Mouse (Mus musculus): ENCODE data around the gene Abat.

The Abat gene

DNA sequence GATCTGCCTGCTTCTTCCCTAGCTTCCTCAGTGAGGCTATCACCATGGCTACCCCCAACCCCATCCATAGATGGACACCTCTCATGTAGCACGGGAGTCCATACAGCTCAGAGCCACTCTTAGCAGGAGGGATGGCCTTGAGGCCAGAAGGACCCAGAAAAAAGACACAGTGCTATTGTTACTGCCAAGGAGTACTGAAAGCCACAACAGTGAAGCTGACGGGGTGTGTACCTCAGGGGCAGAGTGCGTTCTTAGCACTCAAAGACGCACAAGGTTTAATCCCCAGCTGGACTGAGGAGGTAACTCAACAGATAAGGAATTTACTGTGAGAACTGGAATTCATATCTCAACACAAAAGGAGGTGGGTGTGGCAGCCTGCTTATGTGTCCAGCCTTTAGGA is 59.8 kb downstream of the Abat start:
- DNase-seq (ENCODE audit: low read depth, low spot score), result no peak

DNA sequence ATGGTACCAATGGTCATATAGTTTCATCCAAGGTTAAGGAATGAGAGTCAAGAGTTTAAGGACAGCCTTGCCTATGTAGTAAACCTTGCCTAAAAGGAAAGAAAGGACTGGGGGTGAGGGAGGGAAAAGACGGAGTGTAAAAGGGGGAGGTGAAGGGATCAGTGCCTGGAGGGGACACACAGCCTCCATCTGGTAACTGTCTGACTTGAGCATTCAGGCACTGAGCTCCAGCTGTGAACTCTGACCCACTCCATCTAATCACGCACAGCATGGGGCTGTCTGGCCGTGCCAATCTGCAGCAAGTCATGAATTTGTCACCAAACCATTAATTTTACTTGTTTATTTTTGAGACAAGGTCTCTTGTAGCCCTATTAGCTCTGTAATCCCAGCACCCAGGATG is 60.5 kb downstream of the Abat start:
- no peak for DNase-seq (ENCODE audit: low read depth, low spot score)

DNA sequence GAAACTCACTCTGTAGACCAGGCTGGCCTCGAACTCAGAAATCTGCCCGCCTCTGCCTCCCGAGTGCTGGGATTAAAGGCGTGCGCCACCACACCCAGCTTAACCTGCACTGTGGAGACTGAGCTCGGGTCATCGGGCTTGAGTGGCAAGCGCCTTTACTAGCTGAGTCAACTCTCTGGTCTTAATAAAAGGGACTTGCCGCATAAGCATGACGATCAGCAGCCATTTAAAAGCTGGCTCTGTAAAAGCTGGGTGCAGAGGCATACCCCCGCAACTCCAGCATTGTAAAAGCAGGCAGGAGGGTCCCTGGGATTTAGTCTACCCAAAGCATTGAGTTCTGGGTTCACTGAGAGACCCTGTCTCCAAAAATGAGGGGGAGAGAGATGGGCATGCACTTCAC is 61.1 kb downstream of the Abat start:
- no peak for DNase-seq (ENCODE audit: low read depth, low spot score)

DNA sequence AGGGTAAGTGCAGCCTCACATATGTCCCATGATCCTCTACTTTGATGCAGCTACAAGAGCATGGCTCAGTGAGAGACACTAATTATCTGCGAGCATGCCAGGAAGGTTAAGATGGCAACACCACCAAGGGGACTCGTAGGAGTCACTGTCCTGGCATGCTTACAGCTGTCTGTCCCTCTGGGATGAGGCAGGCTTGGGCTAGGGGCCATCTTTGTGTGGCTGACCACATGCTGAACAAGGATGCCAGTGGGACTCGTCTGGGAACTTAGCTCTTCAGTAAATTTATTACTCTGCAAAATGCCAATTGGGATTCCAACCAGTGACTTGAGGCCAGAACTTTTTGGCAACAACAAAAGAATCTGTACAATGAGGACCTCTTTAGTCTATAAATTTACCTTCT is 62.9 kb downstream of the Abat start:
- DNase-seq (ENCODE audit: low read depth, low spot score), result no peak

DNA sequence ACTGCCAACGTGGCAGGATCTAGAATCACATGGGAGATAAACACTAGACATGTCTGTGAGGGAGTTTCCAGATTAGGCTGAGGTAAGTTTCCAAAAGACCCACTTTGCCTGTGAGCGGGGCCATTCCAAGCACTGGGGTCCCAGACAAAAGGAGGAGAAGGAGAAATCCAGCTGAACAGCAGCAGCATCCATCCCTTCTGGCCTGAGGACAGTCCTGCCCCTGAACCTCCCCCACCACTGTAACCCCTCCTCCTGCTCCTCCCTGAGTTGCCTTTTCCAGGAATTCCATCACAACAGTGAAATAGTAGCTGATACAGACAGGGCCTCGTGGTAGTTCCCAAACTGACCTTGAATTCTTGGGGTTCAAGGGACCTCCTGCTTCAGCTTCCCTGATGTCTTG is 63.7 kb downstream of the Abat start:
- no peak for DNase-seq (ENCODE audit: low read depth, low spot score)

DNA sequence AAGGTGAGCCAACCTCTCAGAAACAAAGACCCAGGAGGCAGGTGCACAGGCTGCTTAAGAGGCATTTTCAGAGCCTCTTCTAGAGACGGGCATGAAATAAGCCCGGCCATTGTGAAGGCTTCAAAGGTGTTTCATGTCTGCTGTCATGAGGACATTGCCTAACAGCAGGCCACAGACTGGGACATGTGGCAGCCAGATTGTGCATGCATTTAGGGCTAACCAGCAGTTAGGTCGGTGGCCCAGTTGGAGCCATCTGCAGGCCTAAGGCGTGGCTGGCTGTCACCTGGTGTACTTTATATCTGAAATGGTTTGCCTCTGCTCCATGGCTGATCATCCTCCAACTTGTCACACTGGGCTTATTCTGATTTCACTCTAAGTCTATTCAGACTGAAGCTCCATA is 65.1 kb downstream of the Abat start:
- DNase-seq (ENCODE audit: low read depth, low spot score), result no peak

DNA sequence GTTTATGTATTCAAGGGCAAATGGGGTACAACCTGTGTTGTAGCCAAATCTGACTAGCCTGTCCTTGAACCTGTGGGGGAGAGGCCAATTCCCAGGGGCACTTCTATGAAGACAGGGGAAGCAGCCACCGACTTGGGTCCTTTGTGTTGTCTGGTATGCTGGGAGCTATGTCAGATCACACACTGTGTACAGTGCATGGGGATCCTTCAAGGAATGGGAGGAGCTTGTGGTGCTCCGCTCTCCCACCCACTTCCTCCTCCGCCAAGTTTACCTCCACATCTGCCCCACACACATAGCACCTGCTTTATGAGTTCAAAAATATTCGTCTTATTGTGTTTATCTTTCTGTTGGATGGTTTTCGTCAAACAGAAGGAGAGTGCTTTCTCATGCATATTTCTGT is 66.3 kb downstream of the Abat start:
- no peak for DNase-seq (ENCODE audit: low read depth, low spot score)

DNA sequence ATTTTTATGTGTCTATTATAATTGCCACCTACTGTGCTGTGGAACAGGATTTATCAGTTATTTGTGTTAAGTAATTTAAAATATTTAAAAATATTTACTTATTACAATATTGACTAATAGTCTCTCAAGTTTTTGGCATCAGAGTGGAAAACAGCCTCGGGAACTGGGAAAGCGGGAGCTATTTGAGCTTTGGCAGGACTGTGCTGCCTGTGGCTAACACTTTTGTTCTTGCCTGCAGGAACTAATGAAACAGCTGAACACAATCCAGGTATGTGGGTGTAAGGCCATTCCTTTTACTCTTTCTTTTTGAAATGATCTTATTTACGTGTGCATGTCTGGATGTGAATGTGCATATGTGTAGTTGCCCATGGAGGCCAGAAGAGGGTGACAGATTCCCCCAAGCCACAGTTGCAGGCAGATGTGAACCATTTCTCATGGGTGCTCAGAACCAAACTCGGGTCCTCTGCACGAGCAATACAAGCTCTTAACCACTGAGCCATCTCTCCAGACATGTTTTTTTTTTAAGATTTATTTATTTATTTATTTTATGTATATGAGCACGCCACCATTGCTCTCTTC is 68.5 kb downstream of the Abat start:
- DNase-seq (ENCODE audit: low read depth, low spot score), result no peak

DNA sequence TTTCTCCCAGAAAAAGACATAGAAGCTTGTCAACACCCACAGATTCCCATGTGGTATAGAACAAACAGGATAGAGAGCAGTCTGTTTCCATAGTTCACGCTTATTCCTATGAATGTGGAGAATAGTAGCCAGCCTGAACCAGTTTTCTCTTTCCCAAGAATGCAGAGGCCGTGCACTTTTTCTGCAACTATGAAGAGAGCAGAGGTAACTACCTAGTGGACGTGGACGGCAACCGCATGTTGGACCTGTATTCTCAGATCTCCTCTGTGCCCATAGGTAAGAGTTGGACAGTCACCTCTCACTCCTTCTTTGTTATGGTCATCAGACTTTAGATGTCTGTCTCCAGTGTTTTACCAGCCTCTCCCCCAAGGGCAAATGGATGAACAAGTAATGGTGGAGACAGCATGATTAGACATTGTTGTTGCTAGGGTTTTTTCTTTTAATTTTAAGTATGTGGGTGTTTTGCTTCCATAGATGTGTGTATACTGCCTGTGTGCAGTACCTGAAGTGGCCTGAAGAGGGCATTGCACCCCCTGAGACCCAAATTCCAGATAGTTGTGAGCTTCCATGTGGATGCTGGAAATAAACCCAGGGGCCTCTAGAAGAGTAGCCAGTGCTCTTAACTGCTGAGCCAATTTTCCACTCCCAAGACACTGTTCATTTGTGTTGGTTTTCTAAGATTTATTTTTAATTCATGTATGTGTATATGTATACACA is 69.5 kb downstream of the Abat start:
- peak; percentile 8 for DNase-seq (ENCODE audit: low read depth, low spot score)

DNA sequence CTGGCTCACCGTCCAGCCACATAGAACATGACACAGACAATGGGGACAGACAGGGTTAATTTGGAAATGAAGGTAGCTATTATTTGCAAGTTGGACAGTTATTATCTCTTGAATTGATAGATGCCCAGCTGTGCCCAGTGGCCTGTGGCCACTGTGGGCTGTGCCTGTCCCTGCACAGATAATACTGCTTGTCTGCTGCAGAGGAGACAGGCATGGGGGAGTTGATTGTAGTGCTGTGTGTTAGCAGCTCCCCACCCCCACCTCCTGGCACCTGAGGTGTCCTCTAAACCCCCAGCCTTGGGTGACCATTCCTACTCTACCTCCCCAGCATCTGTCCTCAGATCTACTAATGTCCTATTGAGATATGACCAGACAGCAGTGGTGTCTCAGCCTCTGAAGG is 71.0 kb downstream of the Abat start:
- DNase-seq (ENCODE audit: low read depth, low spot score), result no peak

DNA sequence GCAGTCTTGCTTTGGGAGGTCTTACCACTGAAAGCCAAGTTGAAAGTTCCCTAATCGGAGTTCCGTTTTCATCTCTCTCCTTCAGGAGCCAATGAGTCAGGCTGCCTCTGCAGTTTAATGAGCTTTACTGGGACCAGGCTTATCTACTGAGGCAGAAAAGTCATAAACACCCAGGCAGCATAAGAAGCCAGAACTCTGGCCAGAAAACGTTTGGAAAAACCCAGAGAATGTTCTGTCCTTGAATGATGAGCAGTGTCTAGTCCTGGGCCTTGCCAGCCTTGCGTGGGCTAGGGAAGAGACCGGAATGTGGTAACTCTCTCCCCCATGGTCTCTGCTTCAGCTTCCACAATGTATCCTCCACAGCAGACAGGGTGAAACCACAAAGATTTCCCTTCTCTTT is 71.8 kb downstream of the Abat start:
- no peak for DNase-seq (ENCODE audit: low read depth, low spot score)

DNA sequence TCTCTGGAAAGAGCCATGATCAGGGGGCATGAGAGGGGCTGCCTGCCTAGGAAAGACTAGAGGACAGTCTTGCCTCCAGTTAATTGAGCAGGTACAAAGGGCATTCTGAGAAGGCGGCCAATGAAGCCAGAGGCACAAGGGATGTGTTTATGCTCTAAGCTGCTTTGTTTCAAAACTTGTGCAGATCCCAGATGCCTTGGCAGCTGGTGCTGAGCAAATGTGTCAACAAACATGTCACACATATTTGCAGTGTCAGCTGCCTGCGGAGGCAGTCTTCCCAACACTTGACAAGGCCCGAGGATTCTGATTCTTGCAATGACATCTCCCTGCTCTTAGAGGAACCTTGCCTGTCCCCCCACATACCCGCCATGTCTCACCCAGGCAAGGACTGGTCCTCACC is 82.2 kb downstream of the Abat start:
- DNase-seq (ENCODE audit: low read depth, low spot score), result no peak

DNA sequence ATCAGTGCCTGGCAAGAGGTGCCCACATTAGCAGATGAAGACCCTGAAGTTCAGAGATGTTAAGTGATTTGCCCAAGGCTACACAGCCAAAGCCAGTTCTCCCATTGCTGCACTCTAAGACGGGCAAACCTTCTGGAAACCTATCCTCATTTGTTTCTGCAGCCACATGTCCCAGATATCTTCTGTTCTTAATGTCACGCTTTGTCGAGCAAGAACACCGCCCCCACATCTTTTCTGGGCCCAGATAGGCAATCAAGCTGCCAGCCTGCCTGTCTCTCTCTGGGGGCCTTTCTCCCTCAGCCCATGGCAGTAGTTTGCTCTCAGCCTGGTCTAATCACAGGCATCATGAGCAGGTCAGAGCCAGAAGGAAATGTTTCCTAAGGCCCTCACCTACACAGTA is 83.1 kb downstream of the Abat start:
- no peak for DNase-seq (ENCODE audit: low read depth, low spot score)

DNA sequence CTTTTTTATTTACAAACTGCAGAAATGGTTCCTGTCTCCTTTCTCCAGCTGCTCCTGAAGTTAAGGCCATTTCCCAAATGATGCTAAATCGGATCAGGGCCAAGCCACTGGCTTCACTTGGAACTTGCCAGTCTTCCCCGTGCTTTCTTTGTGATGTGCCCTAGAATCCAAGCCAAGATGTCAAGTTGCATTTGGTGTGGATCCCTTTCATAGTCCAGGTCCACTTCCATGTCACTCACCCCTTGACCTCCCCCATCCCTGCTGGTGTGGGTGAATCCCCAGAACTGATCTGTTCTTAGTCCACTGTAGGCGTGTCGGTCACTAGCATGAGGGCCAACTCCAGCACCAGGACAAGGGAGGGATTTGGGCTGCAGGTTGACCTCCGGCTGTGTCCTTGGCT is 84.3 kb downstream of the Abat start:
- no peak for DNase-seq (ENCODE audit: low read depth, low spot score)

DNA sequence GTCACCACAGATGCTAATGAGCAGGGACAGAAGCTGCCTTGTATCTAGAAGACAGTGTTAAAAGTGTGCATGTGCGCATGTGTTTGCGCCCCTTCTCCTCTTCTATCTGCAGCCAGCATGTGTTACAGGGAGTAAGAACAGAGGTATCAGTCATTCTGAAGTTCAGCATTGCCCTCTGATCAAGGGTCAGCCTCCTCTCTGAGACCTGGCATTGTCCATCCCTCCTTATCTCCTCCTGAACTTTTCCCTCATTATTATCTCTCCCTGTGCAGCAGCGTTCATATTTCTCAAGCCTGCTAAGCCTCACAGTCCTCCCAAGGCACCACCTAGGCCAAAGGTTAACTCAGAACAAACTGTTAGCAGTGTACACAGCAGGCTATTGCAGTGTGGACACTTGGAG is 90.6 kb downstream of the Abat start:
- DNase-seq (ENCODE audit: low read depth, low spot score), result no peak

DNA sequence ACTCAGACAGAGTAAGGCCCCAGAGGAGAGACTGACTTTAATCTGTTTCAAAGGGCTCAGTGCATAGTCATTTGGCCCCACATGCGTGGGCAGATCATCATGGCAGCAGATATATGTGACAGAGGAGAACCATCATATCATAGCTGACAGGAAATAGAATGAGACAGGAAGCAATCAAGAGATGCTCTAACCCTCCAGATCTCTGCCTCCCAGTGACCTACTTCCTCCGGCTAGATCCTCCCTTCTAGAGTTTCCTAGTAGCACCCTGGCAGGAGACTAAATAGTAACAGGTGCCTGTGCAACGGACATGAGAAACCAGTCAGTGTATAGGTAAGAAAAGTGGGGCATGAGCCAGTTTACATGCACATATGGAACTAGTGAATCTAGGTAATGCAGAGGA is 97.2 kb downstream of the Abat start:
- peak; percentile 38 for DNase-seq (ENCODE audit: low read depth, low spot score)

DNA sequence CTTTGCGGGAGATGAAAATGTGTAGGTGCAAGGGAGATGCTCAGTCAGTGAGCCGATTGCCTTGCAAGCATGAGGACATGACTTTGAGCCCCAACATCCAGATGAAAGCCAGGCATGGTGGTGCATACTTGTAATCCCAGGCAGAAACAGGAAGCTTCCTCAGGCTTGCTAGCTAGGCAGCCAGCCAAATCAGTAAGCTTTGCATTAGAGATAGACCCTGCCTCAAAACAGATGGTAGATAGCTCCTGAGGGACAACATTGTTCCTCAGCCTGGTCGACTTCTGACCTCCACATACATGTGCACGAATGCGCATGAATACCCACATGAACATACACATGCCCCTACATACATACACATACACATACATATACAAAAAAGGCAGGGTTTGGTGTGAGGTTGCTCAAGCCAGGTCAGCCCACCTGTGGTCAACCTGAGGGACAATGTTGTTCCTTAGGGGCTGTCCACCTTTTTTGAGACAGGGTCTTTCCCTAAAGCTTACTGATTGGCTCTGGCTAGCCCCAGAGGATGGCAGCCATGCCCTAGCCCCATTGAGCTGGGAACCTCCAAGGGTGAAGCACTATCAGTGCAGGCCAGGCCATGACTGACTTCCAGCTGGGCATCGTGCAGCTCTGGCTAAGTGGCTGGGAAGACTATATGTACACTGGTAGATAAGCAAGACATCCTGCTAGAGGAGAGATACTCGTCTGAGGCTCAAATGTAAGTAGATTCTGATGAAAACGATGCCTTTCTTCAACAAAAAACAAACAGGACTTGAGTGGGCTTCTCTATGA is 99.2 kb downstream of the Abat start:
- DNase-seq (ENCODE audit: low read depth, low spot score), result no peak

DNA sequence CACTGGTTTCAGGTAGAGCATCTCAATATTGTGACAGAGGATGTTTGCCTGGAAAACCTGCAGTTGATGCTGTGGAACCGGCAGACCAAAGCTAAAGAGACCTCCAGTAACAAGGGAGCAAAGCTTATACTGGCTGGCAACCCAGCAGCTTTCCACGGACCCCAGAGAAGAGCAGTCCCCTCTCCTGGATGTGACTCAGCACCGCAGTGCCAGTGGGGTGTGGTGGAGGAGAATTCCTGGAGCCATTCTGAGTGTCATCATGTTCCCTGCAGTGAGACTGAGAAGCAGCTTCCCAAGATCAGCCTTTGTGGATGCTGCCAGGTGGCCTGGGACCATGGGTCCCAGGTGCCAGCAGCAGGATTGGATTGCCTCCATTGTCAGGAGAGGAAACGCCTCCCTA is 99.8 kb downstream of the Abat start:
- no peak for DNase-seq (ENCODE audit: low read depth, low spot score)

DNA sequence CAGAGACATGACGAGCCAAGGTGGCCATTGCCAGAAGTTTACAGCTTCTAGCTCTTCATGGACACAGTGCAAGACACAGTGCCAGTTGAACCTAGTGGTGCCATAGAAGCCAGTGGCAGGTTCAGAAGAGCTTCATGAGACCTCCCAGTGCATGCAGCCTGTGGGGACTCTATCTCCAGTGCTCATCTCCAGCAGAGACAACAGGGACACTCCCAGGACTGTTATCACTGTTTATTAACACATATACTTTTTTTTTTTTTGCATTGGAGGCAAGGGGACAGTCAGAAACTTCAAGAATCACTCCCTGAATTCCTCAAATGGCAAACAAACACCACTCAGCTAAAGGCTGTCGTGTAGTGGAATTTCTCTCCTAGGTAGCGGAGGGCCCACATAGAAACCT is 100.2 kb downstream of the Abat start:
- DNase-seq (ENCODE audit: low read depth, low spot score), result no peak

DNA sequence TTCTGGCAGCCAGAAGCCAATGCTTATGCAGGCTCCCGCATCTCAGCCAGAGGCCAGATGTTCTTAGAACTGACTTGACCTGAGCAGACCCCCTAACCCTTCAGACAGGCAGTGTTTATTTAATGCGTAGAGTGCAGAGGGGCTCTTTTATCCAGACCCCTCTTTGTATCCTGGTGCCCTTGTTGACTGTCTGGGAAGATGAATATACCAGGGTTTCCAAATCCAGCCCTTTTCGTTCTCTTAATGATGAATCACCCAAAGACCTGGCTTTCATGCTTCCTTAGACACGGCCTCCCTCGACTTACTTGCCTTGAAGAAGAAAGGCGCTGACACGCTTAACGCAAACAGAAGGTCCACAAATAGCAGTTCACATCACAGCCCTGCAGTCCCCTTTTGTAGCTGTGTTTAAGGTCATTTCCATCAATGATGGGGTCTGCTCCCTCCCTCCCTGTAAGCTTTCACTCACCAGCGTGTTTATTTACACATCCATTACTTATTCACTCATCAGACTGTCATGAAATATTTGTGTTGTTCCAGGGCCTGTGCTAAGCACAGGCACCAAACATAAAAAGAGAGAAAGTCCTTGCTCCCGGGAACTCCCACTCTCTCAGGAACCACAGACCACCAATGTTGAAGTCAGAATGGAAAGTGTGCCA is 106.6 kb downstream of the Abat start:
- DNase-seq (ENCODE audit: low read depth, low spot score), result no peak

DNA sequence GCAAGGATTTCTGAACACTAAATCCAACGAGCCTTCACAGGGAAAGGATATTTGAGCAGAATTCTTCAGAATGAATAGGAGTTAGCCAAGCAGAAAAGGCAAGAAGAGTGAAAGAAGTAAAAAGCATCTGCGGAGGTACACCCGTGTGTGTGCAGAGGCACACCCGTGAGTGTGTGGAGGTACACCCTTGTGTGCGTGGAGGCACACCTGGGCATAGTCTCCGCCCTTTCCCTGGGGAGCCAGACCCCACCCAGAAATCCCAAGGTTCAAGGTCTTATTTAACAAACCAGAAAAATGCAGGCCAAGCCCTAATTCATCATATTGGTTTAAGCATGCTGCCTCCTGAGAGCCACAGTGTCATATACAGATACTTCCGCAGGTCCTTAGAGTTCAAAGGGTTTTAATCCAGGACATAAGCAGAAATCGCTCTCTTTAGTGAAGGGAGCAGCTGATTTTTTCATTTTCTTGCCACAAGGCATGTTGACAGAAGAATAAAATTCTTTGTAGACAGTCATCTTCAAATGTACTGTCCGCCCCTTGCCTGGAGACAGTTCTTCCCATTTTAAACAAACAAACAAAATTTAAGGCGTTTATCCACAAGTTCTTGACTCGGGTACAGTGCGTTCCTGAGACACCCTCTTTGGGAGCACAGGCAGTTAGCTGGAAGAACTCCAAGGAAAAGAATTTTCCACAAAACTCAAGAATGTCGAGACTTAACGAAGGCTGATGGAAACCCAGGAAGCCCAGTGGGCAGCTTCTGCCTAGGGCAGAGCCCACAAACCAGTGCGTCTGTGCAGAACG is 107.3 kb downstream of the Abat start:
- DNase-seq (ENCODE audit: low read depth, low spot score), result no peak

DNA sequence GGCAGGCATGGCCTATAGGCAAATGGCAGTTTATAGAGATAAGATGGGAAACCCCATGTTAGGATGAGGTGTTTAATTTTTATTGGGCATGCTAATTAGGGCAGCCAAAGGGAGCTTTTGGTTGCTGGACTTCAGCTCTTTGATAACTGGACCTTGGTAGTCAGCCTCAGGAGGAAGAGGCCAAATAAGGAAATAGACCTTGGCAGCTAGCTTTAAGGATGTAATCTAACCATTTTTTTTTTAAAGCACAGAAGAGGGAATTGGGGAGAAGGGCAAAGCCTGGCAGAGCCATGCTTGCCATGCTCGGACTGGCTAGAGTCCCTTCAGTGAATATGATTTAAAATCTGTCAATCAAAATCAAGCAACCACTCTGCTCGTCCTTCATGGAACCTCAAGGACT is 117.2 kb downstream of the Abat start:
- no peak for DNase-seq (ENCODE audit: low read depth, low spot score)

All from CD4-positive, CD25-positive, alpha-beta regulatory T cell, adult 2 months (primary cell).